Mouse (Mus musculus) thymus, adult 2 months (tissue): ENCODE data around the gene Plxnc1.

Experiments
- CTCF ChIP-seq: fragments of 200-500 bp; IDR thresholded peaks from 2 replicates; pipeline ENCODE4 v1.5.1; 2012; ENCODE audit warnings: mild to moderate bottlenecking, control low read depth, low read length, moderate library complexity, borderline replicate concordance; ENCODE audit not compliant: control insufficient read depth, poor library complexity, insufficient read depth; ENCODE audit errors: extremely low read depth
- POLR2A ChIP-seq: fragments of 200-500 bp; IDR thresholded peaks from 2 replicates; pipeline ENCODE4 v1.6.1; 2012; ENCODE audit warnings: mild to moderate bottlenecking, low read length, control low read depth, moderate library complexity; ENCODE audit not compliant: control insufficient read depth, poor library complexity, insufficient read depth; ENCODE audit errors: extremely low read depth

DNA sequence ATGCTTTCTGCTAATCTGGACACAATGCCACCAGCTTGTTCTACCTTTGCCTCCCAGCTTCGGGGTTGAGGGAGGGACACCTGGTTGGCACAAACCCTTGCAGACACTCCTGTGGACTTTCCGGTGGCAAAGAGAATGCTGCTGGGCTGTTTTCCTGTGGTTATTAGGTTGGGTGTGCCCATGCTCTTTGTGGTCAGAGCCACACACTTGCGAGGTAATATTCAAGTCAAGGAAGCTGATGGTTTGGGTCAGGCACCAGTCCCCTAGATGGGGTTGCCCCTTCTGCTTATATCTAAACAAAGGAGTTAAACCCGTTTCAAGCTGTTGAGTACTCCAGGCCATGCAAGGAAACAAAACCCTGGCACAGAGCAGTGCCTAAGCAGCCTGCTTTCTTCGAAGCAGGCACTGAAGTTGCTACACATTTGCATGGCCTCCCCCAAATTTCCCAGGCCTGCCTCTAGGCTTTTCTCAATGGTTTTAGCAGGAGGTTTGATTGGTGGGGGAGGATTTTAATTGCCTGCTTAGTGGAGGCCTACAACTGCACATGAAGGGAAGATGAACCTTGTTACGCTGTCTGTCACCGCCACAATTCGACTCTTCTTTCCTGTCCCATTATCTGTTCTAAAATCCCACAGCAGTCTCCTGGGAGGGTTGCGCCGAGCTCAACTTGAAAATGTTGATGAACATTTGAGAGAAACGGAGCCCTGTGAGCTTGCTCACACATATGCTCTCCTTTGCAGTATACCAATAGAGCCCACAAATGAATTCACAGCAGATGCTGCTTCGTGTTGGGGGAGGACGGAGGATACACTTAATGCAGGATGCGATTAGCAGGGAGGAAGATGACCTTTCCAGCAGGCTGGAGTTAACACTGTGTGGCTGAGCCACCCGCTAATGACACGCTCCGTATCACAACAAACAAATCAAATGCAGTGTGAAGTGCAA lies 132.5 kb downstream of the Plxnc1 start:
- no peak for TF ChIP-seq CTCF
- TF ChIP-seq POLR2A: no peak
